Mouse (Mus musculus) ES-Bruce4 (cell line): Measurements from ENCODE around the gene Slc2a13. TPM values are rescaled to one million over a fixed set of nuclear protein-coding genes. Genes with fewer than 3 reads are reported as not detected.

Experiments used
- H3K27ac ChIP-seq: 2 replicates; pipeline ENCODE4 v1.5.1; 2012; ENCODE audit warnings: low read length, inconsistent platforms; ENCODE audit not compliant: insufficient read depth
- H3K27me3 ChIP-seq: 2 replicates; pipeline ENCODE4 v1.6.1; 2012; ENCODE audit warnings: mild to moderate bottlenecking, low read length, inconsistent platforms; ENCODE audit not compliant: control insufficient read depth, poor library complexity, insufficient read depth, severe bottlenecking
- H3K36me3 ChIP-seq: 2 replicates; pipeline ENCODE4 v1.6.1; 2012; ENCODE audit warnings: inconsistent platforms, mild to moderate bottlenecking, low read length, moderate library complexity; ENCODE audit not compliant: control insufficient read depth, poor library complexity, insufficient read depth, severe bottlenecking
- H3K4me1 ChIP-seq: one replicate; pipeline ENCODE4 v1.8.1; 2011; ENCODE audit warnings: low read length; ENCODE audit not compliant: control insufficient read depth, insufficient read depth
- H3K4me3 ChIP-seq: 2 replicates; pipeline ENCODE4 v1.5.1; 2011; ENCODE audit warnings: low read depth, mild to moderate bottlenecking, low read length
- H3K9ac ChIP-seq: 2 replicates; pipeline ENCODE4 v1.6.1; 2012; ENCODE audit warnings: low read depth, mild to moderate bottlenecking, inconsistent platforms; ENCODE audit not compliant: poor library complexity, severe bottlenecking
- H3K9me3 ChIP-seq: replicated peaks from 2 replicates; pipeline ENCODE4 v1.6.1; 2012; ENCODE audit warnings: mild to moderate bottlenecking, low read length, inconsistent platforms; ENCODE audit not compliant: control insufficient read depth, poor library complexity, insufficient read depth, severe bottlenecking
- CTCF ChIP-seq: IDR thresholded peaks from one replicate; pipeline ENCODE4 v1.8.1; 2011; ENCODE audit warnings: low read depth, low read length
- EP300 ChIP-seq: IDR thresholded peaks from 2 replicates; pipeline ENCODE4 v1.6.1; 2011; ENCODE audit warnings: low read depth, low read length; ENCODE audit not compliant: insufficient read depth
- POLR2A ChIP-seq: IDR thresholded peaks from one replicate; pipeline ENCODE4 v1.8.1; 2011; ENCODE audit warnings: low read length; ENCODE audit not compliant: insufficient read depth
- polyA plus RNA-seq: library from polyadenylated mRNA; stranded (reverse); fragments of >200 nt; gene quantifications from 2 replicates; pipeline ENCODE4 v1.2.4, GENCODE M21; 2011; ENCODE audit warnings: low read depth; ENCODE audit not compliant: missing spikeins, insufficient read depth, insufficient read length

The Slc2a13 gene
- polyA plus RNA-seq, 1 experiment = not detected

GRCm38 (mm10) chr15:91301366-91301765, 271.7 kb downstream of the Slc2a13 start:
- no peak overlapping the region for H3K4me3 ChIP-seq
- no peaks in the 10 kb centered on the region for H3K27me3 ChIP-seq
- no peaks in the 10 kb centered on the region for H3K9me3 ChIP-seq
- peak; percentile 24 for TF ChIP-seq CTCF
- no peak for TF ChIP-seq POLR2A
- no peak overlapping the region for H3K9ac ChIP-seq
- no peak overlapping the region for H3K27ac ChIP-seq
- H3K36me3 ChIP-seq = no peaks in the 10 kb centered on the region
- H3K4me1 ChIP-seq = no peaks in the 10 kb centered on the region

- TF ChIP-seq CTCF (no peak), POLR2A (no peak), EP300 (no peak)
- Histone ChIP-seq H3K4me1 (no peaks in the 10 kb centered on the region), H3K27me3 (no peaks in the 10 kb centered on the region), H3K27ac (no peak overlapping the region), H3K9ac (no peak overlapping the region), H3K4me3 (no peak overlapping the region), H3K9me3 (no peaks in the 10 kb centered on the region), H3K36me3 (no peaks in the 10 kb centered on the region)
Observed at GRCm38 (mm10) chr15:91299319-91299835, 273.7 kb downstream of the Slc2a13 start.

GRCm38 (mm10) chr15:91283418-91283817, 289.6 kb downstream of the Slc2a13 start:
- Histone ChIP-seq H3K27me3 (no peaks in the 10 kb centered on the region; the same call in 1 of the 2 replicates), H3K27ac (no peak overlapping the region), H3K9ac (no peak overlapping the region), H3K4me1 (no peaks in the 10 kb centered on the region), H3K36me3 (no peaks in the 10 kb centered on the region), H3K4me3 (no peak overlapping the region), H3K9me3 (peaks cover 18% of the 10 kb centered on the region)
- no peak for TF ChIP-seq EP300
- TF ChIP-seq CTCF = no peak
- no peak for TF ChIP-seq POLR2A

GRCm38 (mm10) chr15:91282822-91283221, 290.2 kb downstream of the Slc2a13 start:
- no peaks in the 10 kb centered on the region; the same call in 1 of the 2 replicates for H3K27me3 ChIP-seq
- H3K4me1 ChIP-seq = no peaks in the 10 kb centered on the region
- H3K36me3 ChIP-seq = no peaks in the 10 kb centered on the region
- no peak overlapping the region for H3K9ac ChIP-seq
- H3K27ac ChIP-seq = no peak overlapping the region
- no peak for TF ChIP-seq CTCF
- no peak overlapping the region for H3K4me3 ChIP-seq
- H3K9me3 ChIP-seq = peaks cover 14% of the 10 kb centered on the region

- H3K27ac ChIP-seq = no peak overlapping the region
- TF ChIP-seq EP300 = no peak
- no peak for TF ChIP-seq POLR2A
- TF ChIP-seq CTCF = no peak
Observed at GRCm38 (mm10) chr15:91281521-91281920, 291.5 kb downstream of the Slc2a13 start.

GRCm38 (mm10) chr15:91279571-91279970, 293.5 kb downstream of the Slc2a13 start:
- H3K36me3 ChIP-seq = no peaks in the 10 kb centered on the region
- TF ChIP-seq EP300 (no peak), CTCF (no peak), POLR2A (no peak)
- H3K4me3 ChIP-seq = no peak overlapping the region
- no peak overlapping the region for H3K9ac ChIP-seq
- H3K4me1 ChIP-seq = no peaks in the 10 kb centered on the region
- H3K27me3 ChIP-seq = no peaks in the 10 kb centered on the region; the same call in 1 of the 2 replicates
- no peak overlapping the region for H3K27ac ChIP-seq
- H3K9me3 ChIP-seq = no peaks in the 10 kb centered on the region

More at GRCm38 (mm10) chr15:91281521-91281920, 291.5 kb downstream of the Slc2a13 start:
- Histone ChIP-seq H3K36me3 (no peaks in the 10 kb centered on the region), H3K4me3 (no peak overlapping the region), H3K9ac (no peak overlapping the region), H3K27me3 (no peaks in the 10 kb centered on the region; the same call in 1 of the 2 replicates), H3K9me3 (peaks cover 4% of the 10 kb centered on the region), H3K4me1 (no peaks in the 10 kb centered on the region)
